Mouse (Mus musculus) cerebellum, adult 2 months (tissue): ENCODE measurements around the gene Ppp1ca. TPM values are rescaled to one million over a fixed set of nuclear protein-coding genes. Genes with fewer than 3 reads are reported as not detected.
A peak's percentile ranks its signal among the peaks of the same experiment; 100 is the strongest.

ENCODE experiments used
- DNase-seq, 2 experiments: peaks; one replicate each; pipeline ENCODE4 v3.0.0; 2021
- H3K27ac ChIP-seq: fragments of 200-500 bp; 2 replicates; pipeline ENCODE4 v1.5.1; 2012; ENCODE audit warnings: low read length, control low read depth, inconsistent platforms; ENCODE audit not compliant: insufficient read depth
- H3K27me3 ChIP-seq: fragments of 200-500 bp; 2 replicates; pipeline ENCODE4 v1.6.1; 2012; ENCODE audit warnings: inconsistent platforms, mild to moderate bottlenecking, low read length, moderate library complexity; ENCODE audit not compliant: control insufficient read depth, insufficient read depth
- H3K4me1 ChIP-seq: fragments of 200-500 bp; 2 replicates; pipeline ENCODE4 v1.6.1; 2011; ENCODE audit warnings: low read length; ENCODE audit not compliant: control insufficient read depth, insufficient read depth
- H3K4me3 ChIP-seq: fragments of 200-500 bp; replicated peaks from 2 replicates; pipeline ENCODE3; 2011; ENCODE audit warnings: mild to moderate bottlenecking, low read depth, low read length, control low read depth; ENCODE audit not compliant: insufficient read depth
- CTCF ChIP-seq: fragments of 200-500 bp; IDR thresholded peaks from 2 replicates; pipeline ENCODE4 v1.5.1; 2011; ENCODE audit warnings: low read depth, mild to moderate bottlenecking, control low read depth, low read length, moderate library complexity, borderline replicate concordance; ENCODE audit not compliant: insufficient read depth
- POLR2A ChIP-seq: fragments of 200-500 bp; IDR thresholded peaks from 2 replicates; pipeline ENCODE4 v1.6.1; 2011; ENCODE audit warnings: low read length, control low read depth, borderline replicate concordance; ENCODE audit not compliant: insufficient read depth
- WGBS: fragments of 180-500 bp; shearing (Covaris S2); methylation state at CpG from one replicate; pipeline ENCODE4 v1.1.7; 2018; 5-methylcytosine and 5-hydroxymethylcytosine counted together
- polyA plus RNA-seq: library from polyadenylated mRNA; depleted of rRNA; stranded (reverse); fragments of >200 nt; gene quantifications from 2 replicates; pipeline ENCODE4 v1.2.3, GENCODE M21; 2012

The Ppp1ca gene
- polyA plus RNA-seq, 1 experiment: 316 TPM

- DNase-seq: no peak
- 35% methylated on average over 9 of the region's 9 CpGs for WGBS
- H3K4me3 ChIP-seq: peak overlapping the region; percentile 85
- H3K4me1 ChIP-seq: peaks cover 36% of the 10 kb centered on the region
- peak overlapping the region; percentile 52; the same call in 1 of the 2 replicates for H3K27ac ChIP-seq
- no peaks in the 10 kb centered on the region for H3K27me3 ChIP-seq
- TF ChIP-seq CTCF: no peak
- TF ChIP-seq POLR2A: no peak
Measured at GRCm38 (mm10) chr19:4147782-4148490, 43.9 kb upstream of the Ppp1ca start.

GRCm38 (mm10) chr19:4148491-4148806 is 43.4 kb upstream of the Ppp1ca start, which contains the start of gene Coro1b:
Gene Coro1b, plus strand, starts transcription at chr19:4148619.
- Histone ChIP-seq H3K4me1 (peaks cover 41% of the 10 kb centered on the region), H3K27me3 (no peaks in the 10 kb centered on the region), H3K27ac (peak within 1 kb of the TSS; percentile 52; the same call in 1 of the 2 replicates), H3K4me3 (peak within 1 kb of the TSS; percentile 85)
- under 1% methylated on average over 33 of the region's 33 CpGs for WGBS
- DNase-seq: peak; percentile 95 to 96
- TF ChIP-seq POLR2A: peak; percentile 62; the same call in 1 of the 2 replicates
- TF ChIP-seq CTCF: no peak

- peak overlapping the region; percentile 85 for H3K4me3 ChIP-seq
- TF ChIP-seq CTCF (no peak), POLR2A (no peak)
- peak overlapping the region; percentile 48; the same call in 1 of the 2 replicates for H3K27ac ChIP-seq
- H3K4me1 ChIP-seq: peaks cover 45% of the 10 kb centered on the region
- DNase-seq: no peak
- 2% methylated on average over 8 of the region's 8 CpGs for WGBS
- H3K27me3 ChIP-seq: no peaks in the 10 kb centered on the region
Measured at GRCm38 (mm10) chr19:4148819-4149218, 43.0 kb upstream of the Ppp1ca start.

GRCm38 (mm10) chr19:4149283-4149682 is 42.6 kb upstream of the Ppp1ca start:
- Histone ChIP-seq H3K4me3 (peak overlapping the region; percentile 85), H3K27ac (no peak overlapping the region), H3K27me3 (no peaks in the 10 kb centered on the region), H3K4me1 (peaks cover 47% of the 10 kb centered on the region)
- peak in 1 of 2 experiments; percentile 11 for DNase-seq
- TF ChIP-seq CTCF (no peak), POLR2A (no peak)
- WGBS: 86% methylated on average over 11 of the region's 11 CpGs

GRCm38 (mm10) chr19:4149764-4150461 is 42.0 kb upstream of the Ppp1ca start:
- Histone ChIP-seq H3K27me3 (no peaks in the 10 kb centered on the region), H3K4me1 (peaks cover 47% of the 10 kb centered on the region), H3K4me3 (no peak overlapping the region), H3K27ac (no peak overlapping the region)
- 93% methylated on average over 17 of the region's 17 CpGs for WGBS
- DNase-seq: peak in 1 of 2 experiments; percentile 13
- TF ChIP-seq CTCF (no peak), POLR2A (no peak)

- TF ChIP-seq CTCF (no peak), POLR2A (no peak)
- 81% methylated on average over 22 of the region's 22 CpGs for WGBS
- peak in 1 of 2 experiments; percentile 10 for DNase-seq
- Histone ChIP-seq H3K4me3 (no peak overlapping the region), H3K27ac (no peak overlapping the region), H3K4me1 (peaks cover 47% of the 10 kb centered on the region), H3K27me3 (no peaks in the 10 kb centered on the region)
Measured at GRCm38 (mm10) chr19:4150567-4151487, 41.0 kb upstream of the Ppp1ca start.

- peak in 1 of 2 experiments; percentile 21 for DNase-seq
- no peak overlapping the region for H3K27ac ChIP-seq
- H3K27me3 ChIP-seq: no peaks in the 10 kb centered on the region
- H3K4me3 ChIP-seq: no peak overlapping the region
- TF ChIP-seq POLR2A (no peak), CTCF (no peak)
- WGBS: 63% methylated on average over 5 of the region's 5 CpGs
- peaks cover 47% of the 10 kb centered on the region for H3K4me1 ChIP-seq
Measured at GRCm38 (mm10) chr19:4151488-4151860, 40.4 kb upstream of the Ppp1ca start.
